Mouse (Mus musculus) thymus, postnatal 10 days (tissue): ENCODE results near the gene Snrpb.

Experiments
- DNase-seq, 2 experiments: peaks; one replicate each; pipeline ENCODE4 v3.0.0; 2021; ENCODE audit warnings: low spot score in 2 of 2

Gene Snrpb

GRCm38 (mm10) chr2:130178706-130179506, at the start of gene Snrpb:
Gene Snrpb, minus strand, starts transcription at chr2:130179403.
- peak; percentile 72 to 77 for DNase-seq

DNA sequence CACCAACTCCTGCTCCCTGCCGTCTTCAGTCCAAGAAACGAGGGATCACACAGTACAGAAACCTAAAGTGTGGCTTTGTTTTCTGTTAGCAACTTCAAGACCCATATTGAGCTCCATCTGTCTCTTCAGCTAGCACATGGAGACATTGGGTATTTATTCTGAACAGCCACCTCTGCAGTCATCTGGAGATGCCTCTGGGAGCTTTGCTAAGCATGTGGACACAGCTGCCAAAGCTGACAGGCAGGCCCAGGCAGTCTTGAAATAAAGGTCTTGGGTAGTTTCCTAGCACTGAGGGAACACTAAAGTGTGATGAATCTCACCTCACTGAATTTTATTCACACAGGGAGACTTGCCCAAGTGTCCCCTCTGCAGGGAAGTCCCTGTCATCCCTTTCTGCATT, 32.4 kb upstream of the Snrpb start:
- DNase-seq, result no peak

GRCm38 (mm10) chr2:130209636-130210035, 30.4 kb upstream of the Snrpb start:
- no peak for DNase-seq

DNA sequence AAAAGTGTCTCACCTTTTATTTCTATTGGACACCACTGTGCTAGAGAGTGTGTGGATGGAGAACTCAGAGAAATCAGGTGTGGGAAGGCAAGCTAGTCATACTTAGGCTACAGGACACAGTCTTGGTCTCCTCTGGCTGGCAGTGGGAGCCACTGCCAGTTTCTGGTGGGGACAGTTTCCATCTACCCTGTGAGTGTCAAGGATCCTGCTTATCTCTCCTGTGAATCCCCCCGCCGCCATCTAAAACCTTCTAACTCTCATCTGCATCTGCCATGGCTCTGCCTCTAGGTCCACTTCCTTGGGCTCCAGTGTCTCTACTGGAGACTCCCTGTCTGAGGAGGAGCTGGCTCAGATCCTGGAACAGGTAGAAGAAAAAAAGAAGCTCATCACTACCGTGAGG, 28.8 kb upstream of the Snrpb start:
- DNase-seq, result no peak

DNA sequence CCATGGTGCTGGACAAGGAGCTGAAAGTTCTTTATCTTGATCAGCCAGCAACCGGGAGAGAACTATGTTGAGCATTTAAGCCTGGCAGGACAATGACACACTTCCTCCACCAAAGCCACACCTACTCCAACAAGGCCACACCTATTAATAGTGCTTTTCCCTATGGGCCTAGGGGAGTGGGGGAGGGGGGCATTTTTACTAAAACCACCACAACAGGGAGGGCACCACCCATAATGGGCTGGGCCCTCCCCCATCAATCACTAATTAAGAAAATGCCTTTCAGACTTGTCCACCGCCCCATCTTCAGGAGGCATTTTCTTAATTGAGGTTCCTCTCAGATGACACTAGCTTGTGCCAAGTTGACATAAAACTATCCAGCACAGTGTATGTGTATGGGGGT, 28.2 kb upstream of the Snrpb start:
- no peak for DNase-seq

DNA sequence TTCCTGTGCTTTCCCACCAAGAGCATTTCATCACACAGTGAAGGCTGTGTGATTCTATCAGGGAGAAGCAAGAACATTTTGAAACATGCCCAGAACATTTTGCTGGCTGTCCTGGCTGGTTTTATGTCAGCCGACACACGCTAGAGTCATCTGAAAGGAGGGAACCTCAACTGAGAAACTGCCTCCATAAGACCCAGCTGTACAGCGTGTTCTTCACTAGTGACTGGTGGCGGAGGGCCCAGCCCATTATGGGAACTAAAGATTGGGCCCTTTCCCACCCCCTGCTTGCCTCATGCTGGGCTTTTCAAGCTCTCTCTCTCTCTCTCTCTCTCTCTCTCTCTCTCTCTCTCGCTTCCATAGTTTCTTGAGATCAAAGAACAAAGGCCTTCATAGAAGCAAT, 21.8 kb upstream of the Snrpb start:
- no peak for DNase-seq

- no peak for DNase-seq
These were observed 15.7 kb upstream of the Snrpb start, which contains the start of gene Tmc2 for GRCm38 (mm10) chr2:130194894-130195293. Gene Tmc2, plus strand, starts transcription at chr2:130195194.

GRCm38 (mm10) chr2:130188391-130188790, 9.2 kb upstream of the Snrpb start:
- no peak for DNase-seq

- DNase-seq, result no peak
These were observed 360 bp upstream of the Snrpb start for GRCm38 (mm10) chr2:130179507-130180019.

- DNase-seq, result peak in 1 of 2 experiments; percentile 8
These were observed 860 bp downstream of the Snrpb start for GRCm38 (mm10) chr2:130178381-130178705.

- DNase-seq, result no peak
These were observed 2.4 kb downstream of the Snrpb start for GRCm38 (mm10) chr2:130176820-130177219.

DNA sequence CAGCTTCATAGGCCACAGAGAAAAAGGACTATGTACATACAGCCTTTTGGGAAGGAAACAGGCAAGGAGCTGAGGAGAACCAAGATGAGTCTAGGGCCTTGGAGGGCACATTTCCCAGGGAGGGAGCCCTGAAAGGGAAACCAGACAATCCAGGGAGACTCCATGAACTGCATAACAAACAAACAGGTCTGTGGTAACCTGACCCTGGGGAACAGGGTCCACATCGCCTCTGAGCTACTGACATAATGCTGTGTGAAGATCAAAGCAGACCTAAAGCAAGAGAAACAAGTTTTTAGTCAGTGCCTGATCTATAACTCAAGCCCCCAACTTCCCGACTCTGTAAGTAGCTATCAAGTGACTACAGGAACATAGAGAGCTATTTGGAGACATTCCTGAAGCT, 7.5 kb downstream of the Snrpb start:
- DNase-seq, result no peak

DNA sequence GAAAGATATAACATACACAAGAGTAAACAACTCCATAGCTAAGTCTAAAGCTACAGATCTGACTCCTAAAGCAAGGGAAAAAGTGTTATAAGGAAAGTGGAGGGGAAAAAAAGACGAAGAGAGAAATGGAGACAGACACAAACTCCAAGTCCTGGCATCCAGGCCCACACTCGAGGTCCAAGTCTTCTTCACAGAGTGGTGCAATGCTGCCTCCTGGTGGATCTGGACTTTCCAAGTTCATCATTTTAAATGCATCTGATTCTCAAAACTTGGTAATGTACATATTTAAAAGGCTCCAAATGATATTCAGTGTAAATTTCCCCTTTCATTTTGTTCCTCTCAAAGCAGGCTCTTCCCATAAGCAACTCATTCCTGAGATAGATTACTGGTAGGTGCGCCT, 11.3 kb downstream of the Snrpb start:
- peak in 1 of 2 experiments; percentile 29 for DNase-seq

DNA sequence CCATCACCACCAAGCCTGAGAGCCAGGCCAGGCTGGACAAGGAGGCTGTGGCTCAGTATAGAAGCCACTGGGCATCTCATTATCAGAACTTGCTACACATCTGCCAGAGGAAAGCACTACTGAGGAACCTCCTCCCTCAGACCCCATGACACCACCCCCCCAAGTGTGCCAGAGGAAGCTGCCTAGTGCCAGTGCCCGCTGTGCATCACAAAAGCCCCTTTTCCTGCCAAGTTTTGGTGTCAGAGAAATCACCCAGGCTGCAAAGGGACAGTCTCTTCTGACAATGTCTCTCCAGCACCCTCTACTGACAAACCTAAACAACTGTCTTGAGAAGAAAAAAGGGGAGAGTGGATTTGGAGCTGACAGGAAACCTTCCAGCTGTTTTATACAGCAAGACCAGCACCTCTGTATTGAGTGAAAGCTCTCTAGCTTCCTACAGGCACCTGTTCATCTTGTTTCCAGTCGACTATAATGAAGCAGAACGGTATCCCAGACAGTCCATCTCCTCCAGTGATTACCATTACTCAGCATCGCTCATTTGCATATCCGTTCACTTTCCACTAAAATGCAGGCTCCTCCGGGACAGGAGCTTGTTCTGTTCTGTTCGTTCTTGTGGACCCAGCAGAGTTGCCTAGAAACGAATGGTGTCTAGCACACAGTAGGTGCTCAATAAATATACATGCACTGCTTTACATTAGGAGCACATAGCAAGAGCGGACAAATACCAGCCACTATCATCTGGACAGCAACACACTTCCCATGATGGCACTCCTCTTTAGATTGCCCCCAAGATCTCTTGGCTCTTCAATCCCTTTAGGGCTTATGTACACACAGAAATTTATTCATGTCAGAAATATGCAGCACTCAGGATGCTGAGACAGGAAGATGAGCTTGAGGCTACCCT, 12.6 kb downstream of the Snrpb start:
- peak in 1 of 2 experiments; percentile 15 for DNase-seq

- DNase-seq, result no peak
These were observed 16.5 kb downstream of the Snrpb start for GRCm38 (mm10) chr2:130162701-130163100.

DNA sequence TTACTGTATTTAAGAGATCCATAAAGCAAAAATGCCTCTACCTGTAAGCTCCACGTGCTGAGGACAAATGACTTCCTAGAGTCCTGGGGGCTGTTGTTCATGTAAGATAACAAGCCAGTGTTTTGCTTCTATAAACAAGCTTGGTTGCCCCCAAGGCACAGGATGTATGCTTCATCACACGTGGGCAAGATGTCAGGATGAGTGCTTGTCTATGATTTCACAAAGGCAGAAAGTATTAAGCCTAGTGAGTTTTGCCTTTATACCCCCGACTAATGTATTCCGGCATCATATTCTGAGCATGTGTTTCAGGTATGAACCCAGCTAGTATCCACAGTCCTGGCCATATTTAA, 21.1 kb downstream of the Snrpb start:
- DNase-seq, result no peak

- no peak for DNase-seq
These were observed 21.7 kb downstream of the Snrpb start for GRCm38 (mm10) chr2:130157231-130158087.

DNA sequence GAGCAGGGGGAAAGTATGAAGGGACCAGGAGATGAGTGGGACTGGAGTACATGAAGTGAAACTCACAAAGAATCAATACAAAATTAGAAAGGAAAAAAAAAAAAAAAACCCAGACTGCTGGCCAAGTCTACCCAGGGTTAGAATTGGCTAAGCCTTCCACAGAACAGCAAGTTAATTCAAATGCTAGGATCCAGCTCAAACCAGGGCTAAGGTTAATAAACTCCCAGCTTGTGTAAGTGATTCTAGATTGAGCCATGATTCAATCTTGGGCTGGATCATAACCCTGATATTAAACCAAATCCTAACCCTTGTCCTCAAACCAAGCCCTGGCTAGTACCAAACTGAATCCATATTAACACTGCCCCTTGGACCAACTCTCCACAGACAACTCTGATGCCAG, 23.4 kb downstream of the Snrpb start:
- no peak for DNase-seq

DNA sequence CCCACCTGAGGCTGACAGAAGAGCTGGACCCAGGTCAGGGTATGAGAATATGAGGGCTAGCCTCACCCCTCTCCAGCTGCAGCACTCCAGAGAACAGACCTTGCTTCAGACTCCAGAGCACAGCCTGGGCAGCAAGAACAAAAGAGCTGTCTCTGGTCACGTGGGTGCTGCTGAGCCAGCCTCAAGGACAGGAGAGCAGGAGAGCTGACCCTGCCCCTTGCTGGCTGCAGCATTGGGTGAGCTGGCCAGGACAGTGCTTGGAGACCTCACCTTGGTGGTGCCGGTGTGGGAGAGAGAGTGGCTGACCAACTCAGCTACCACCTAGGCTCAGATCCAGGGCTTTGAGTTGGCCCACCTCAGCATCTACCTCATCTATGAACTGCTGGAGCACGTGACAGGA, 24.0 kb downstream of the Snrpb start:
- no peak for DNase-seq

DNA sequence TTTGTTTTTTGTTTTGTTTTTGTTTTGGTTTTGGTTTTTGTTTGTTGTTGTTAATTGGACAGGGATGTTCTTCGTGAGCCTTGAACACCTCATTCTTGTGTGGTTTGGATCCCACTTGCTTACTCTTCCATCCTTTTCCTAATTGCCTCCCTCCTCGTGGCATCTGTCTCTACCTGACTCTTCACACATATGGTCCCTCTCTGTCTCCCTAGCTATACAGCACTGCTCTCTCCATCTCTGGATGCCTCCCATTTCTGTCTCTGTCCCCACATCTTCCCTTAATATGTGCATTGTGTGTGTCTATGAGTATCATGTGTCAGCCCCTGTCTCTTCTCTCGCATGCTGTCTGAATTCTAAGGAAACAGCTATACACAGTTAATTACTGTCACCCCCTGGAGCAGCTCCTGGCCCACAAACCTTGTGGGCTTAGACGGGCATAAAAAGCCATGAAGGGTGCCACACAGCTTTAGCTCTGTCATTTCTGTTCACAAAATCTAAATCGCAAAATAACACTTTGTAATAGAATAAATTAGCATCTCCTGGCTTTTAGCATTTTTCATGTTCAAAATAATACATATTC, 33.0 kb downstream of the Snrpb start:
- DNase-seq, result no peak

DNA sequence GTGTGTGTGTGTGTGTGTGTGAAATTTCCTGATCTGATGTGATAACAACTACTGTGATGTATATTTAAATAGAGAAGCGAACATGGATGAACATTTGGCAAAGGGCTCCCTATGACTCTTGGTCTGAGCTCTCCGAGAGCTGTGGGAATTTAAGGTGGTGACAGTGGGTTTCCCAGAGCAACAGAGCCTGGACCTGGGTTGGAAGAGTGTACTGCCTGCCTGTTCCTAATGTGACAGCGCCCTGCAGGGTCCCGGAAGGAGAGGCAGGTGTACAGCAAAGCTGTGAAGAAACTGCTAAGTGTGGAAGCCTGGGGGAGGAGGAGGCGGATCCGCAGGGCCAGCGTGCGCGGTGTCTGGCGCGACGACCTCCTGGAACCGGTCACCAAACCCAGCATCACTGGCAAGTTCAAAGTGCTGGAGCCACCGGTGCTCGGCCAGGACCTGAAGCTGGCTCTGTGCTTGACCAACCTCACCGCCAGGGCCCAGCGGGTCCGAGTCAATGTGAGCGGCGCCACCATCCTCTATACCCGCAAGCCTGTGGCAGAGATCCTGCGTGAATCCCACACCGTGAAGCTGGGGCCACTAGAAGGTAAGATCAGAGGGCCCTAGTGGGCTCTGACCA, 34.4 kb downstream of the Snrpb start:
- DNase-seq, result no peak
